Mouse (Mus musculus): ENCODE measurements at regions not wholly inside any gene's neighbourhood (a gene's known extent, or its start where the extent isn't known, plus 50 kb on each side); places are given as distances from the start of the nearest gene placed in this dataset.
"Not testable (repeated sequence)": the region's sequence is repeated elsewhere in the genome, so short reads cannot be mapped to it uniquely, and the experiment has no call there.

DNA sequence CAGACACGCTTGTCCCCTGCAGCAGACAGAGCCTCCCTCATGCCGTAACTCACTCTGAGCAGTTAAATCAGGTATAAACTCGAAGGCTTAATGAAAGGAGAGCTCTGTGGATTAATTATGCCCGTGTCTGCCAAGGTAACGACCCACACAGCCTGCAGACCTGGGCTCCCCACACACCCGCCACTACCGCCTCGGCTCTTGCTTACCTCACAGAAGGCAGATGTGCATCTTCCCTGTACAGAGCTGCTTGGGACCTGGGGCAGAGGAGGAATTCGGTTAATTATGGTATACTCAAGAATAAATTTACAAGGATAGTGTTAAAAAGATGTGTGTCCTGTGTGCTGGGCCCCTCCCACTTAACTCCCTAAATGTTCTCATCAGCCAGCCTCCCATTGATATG is 198.4 kb upstream of the Lrfn2 start:
- no peaks in the 10 kb centered on the region; the same call in 1 of the 2 replicates for H3K9me3 ChIP-seq (ENCODE audit: low read length)

DNA sequence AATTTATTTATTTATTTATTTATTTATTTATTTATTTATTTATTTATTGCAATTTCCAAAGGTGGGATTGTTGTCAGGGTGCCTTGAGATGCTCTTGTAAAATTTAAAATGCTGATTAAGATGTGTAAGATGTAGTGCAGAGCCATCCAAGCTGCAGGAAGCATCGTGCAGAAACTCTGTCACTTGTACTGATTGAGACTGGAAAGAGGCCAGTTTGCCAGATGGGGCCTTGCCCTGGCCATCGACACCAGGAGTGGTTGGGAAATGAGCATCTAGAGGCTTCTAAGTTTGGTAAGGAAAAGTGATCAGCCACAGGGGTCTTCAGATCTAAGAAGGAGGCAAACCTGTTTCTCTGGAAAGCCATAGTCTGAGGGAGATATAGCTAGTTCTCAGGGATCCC is 195.0 kb upstream of the Lrfn2 start:
- H3K4me3 ChIP-seq (replicated peaks; ENCODE audit: low read length); H3K36me3 ChIP-seq (ENCODE audit: insufficient read depth, low read length); H3K27me3 ChIP-seq (ENCODE audit: insufficient read depth, low read length); H3K9me3 ChIP-seq (ENCODE audit: low read length): not testable (repeated sequence)
- H3K4me1 ChIP-seq (replicated peaks; ENCODE audit: low read depth, low read length) = peaks cover 10% of the 10 kb centered on the region

More for the DNA sequence above, 198.4 kb upstream of the Lrfn2 start:
- H3K4me1 ChIP-seq (replicated peaks; ENCODE audit: low read depth, low read length) = peaks cover 7% of the 10 kb centered on the region
- no peaks in the 10 kb centered on the region for H3K27me3 ChIP-seq (ENCODE audit: insufficient read depth, low read length)
- no peaks in the 10 kb centered on the region for H3K36me3 ChIP-seq (ENCODE audit: insufficient read depth, low read length)
- TF ChIP-seq CTCF (conservative IDR thresholded peaks at IDR 0.05; ENCODE audit: low read length) (no peak), NANOG (IDR thresholded peaks at IDR 0.05; ENCODE audit: borderline replicate concordance, low read length) (no peak), POU5F1 (IDR thresholded peaks at IDR 0.05; ENCODE audit: borderline replicate concordance, low read length) (no peak)
- no peak overlapping the region for H3K4me3 ChIP-seq (replicated peaks; ENCODE audit: low read length)

GRCm38 (mm10) chr17:48738708-48739107 is 193.5 kb upstream of the Lrfn2 start:
- H3K4me1 ChIP-seq (replicated peaks; ENCODE audit: low read depth, low read length) = peaks cover 10% of the 10 kb centered on the region

DNA sequence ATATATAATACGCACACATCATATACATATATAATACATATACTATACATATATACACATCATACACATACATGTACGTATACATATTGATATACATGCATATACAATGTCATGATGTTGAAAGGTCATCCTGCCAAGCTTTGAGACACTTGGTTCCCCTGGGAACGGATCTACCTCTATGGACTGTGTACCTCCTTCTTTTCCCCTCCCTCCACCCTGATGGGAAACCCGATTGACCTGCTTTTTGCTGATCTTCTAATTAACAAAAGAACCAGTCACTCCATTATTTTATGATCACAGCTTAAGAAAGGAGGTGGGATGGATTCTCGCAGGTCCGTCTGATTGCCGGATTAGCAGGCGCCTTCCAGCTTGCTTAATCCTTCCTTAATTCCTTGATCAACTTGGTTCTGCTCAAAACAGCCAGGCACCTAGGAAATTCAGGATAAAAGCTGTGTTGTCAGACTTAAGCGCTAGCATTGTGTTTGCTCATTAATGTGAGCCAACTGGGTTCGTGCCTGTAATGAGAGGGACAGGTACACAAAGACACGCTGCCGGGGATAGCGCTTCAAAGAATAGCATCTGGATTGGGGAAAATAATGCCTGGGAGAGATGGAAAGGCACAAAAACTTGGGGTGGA is 189.3 kb upstream of the Lrfn2 start:
- no peaks in the 10 kb centered on the region for H3K27me3 ChIP-seq (ENCODE audit: insufficient read depth, low read length)
- peaks cover 7% of the 10 kb centered on the region; the same call in 1 of the 2 replicates for H3K9me3 ChIP-seq (ENCODE audit: low read length)
- TF ChIP-seq CTCF (conservative IDR thresholded peaks at IDR 0.05; ENCODE audit: low read length) (no peak), NANOG (IDR thresholded peaks at IDR 0.05; ENCODE audit: borderline replicate concordance, low read length) (no peak), POU5F1 (IDR thresholded peaks at IDR 0.05; ENCODE audit: borderline replicate concordance, low read length) (no peak)
- peaks cover 5% of the 10 kb centered on the region for H3K4me1 ChIP-seq (replicated peaks; ENCODE audit: low read depth, low read length)
- no peaks in the 10 kb centered on the region for H3K36me3 ChIP-seq (ENCODE audit: insufficient read depth, low read length)
- no peak overlapping the region for H3K4me3 ChIP-seq (replicated peaks; ENCODE audit: low read length)

More at GRCm38 (mm10) chr17:48738708-48739107, 193.5 kb upstream of the Lrfn2 start:
- no peaks in the 10 kb centered on the region for H3K27me3 ChIP-seq (ENCODE audit: insufficient read depth, low read length)
- peaks cover 3% of the 10 kb centered on the region; the same call in 1 of the 2 replicates for H3K9me3 ChIP-seq (ENCODE audit: low read length)
- no peak overlapping the region for H3K4me3 ChIP-seq (replicated peaks; ENCODE audit: low read length)
- TF ChIP-seq POU5F1 (IDR thresholded peaks at IDR 0.05; ENCODE audit: borderline replicate concordance, low read length) (no peak), NANOG (IDR thresholded peaks at IDR 0.05; ENCODE audit: borderline replicate concordance, low read length) (no peak), CTCF (conservative IDR thresholded peaks at IDR 0.05; ENCODE audit: low read length) (no peak)
- no peaks in the 10 kb centered on the region for H3K36me3 ChIP-seq (ENCODE audit: insufficient read depth, low read length)

- no peaks in the 10 kb centered on the region for H3K9me3 ChIP-seq (ENCODE audit: low read length)
- H3K4me3 ChIP-seq (replicated peaks; ENCODE audit: low read length) = no peak overlapping the region
- TF ChIP-seq POU5F1 (IDR thresholded peaks at IDR 0.05; ENCODE audit: borderline replicate concordance, low read length) = no peak
- no peak for TF ChIP-seq CTCF (conservative IDR thresholded peaks at IDR 0.05; ENCODE audit: low read length)
- no peak for TF ChIP-seq NANOG (IDR thresholded peaks at IDR 0.05; ENCODE audit: borderline replicate concordance, low read length)
- no peaks in the 10 kb centered on the region for H3K4me1 ChIP-seq (replicated peaks; ENCODE audit: low read depth, low read length)
- no peaks in the 10 kb centered on the region for H3K27me3 ChIP-seq (ENCODE audit: insufficient read depth, low read length)
- H3K36me3 ChIP-seq (ENCODE audit: insufficient read depth, low read length) = no peaks in the 10 kb centered on the region
Observed at GRCm38 (mm10) chr17:48770099-48770498, 162.1 kb upstream of the Lrfn2 start.

DNA sequence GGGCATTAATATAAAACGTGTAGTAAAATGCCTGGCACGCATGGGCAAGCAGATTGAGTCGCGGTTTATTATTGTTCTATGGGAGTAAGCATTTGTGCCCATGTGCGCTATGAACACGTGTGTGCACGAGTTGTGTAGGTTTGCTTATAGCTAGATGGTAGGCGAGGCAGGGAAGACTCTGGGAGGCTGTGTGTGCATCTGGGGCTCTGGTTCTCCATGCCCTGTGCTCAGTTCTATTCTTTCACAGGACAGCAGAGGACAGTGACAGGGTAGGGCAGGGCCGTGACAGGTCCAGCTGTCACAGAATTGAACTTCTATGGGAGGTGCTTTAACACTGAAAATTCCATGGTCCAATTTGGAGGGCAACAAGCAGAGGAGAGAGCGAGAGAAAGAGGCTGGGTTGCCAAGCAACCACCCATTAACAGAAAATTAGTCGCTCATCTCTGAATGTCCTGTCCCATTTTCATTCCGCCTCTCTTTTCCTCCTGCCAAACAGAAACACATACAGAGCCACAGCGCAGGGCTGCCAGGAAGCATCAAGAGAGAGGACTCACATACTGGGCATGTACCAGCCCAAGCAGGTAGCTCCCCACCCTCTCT is 160.4 kb upstream of the Lrfn2 start:
- TF ChIP-seq CTCF (conservative IDR thresholded peaks at IDR 0.05; ENCODE audit: low read length) = no peak
- TF ChIP-seq POU5F1 (IDR thresholded peaks at IDR 0.05; ENCODE audit: borderline replicate concordance, low read length) = no peak
- TF ChIP-seq NANOG (IDR thresholded peaks at IDR 0.05; ENCODE audit: borderline replicate concordance, low read length) = no peak
- no peaks in the 10 kb centered on the region for H3K4me1 ChIP-seq (replicated peaks; ENCODE audit: low read depth, low read length)
- H3K4me3 ChIP-seq (replicated peaks; ENCODE audit: low read length) = no peak overlapping the region
- H3K27me3 ChIP-seq (ENCODE audit: insufficient read depth, low read length) = no peaks in the 10 kb centered on the region
- H3K9me3 ChIP-seq (ENCODE audit: low read length) = no peaks in the 10 kb centered on the region
- no peaks in the 10 kb centered on the region for H3K36me3 ChIP-seq (ENCODE audit: insufficient read depth, low read length)

- no peaks in the 10 kb centered on the region for H3K36me3 ChIP-seq (ENCODE audit: insufficient read depth, low read length)
- H3K4me3 ChIP-seq (replicated peaks; ENCODE audit: low read length) = no peak overlapping the region
- no peak for TF ChIP-seq NANOG (IDR thresholded peaks at IDR 0.05; ENCODE audit: borderline replicate concordance, low read length)
- TF ChIP-seq CTCF (conservative IDR thresholded peaks at IDR 0.05; ENCODE audit: low read length) = no peak
- no peak for TF ChIP-seq POU5F1 (IDR thresholded peaks at IDR 0.05; ENCODE audit: borderline replicate concordance, low read length)
- no peaks in the 10 kb centered on the region for H3K9me3 ChIP-seq (ENCODE audit: low read length)
- H3K4me1 ChIP-seq (replicated peaks; ENCODE audit: low read depth, low read length) = no peaks in the 10 kb centered on the region
- H3K27me3 ChIP-seq (ENCODE audit: insufficient read depth, low read length) = no peaks in the 10 kb centered on the region
Observed at GRCm38 (mm10) chr17:48774172-48774890, 157.8 kb upstream of the Lrfn2 start.

DNA sequence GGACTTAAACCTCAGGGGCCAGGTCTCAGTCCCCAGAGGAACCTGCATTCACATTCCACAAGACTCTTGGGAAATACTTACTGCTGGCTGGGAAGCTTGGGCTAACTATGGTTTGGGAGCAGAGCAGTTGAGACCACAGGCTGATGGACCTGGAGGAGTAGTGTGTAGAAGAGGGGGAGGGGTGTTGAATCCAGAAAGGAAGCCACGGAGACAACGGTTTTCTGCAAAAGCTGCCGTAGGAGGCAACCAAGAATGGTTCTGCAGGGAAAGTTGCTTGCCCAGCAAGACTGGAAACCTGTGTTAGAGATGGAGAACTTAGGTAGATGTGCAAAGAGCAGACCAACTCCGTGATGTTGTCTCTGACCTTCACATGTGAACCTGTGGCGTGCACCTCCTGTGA is 156.7 kb upstream of the Lrfn2 start:
- H3K36me3 ChIP-seq (ENCODE audit: insufficient read depth, low read length) = no peaks in the 10 kb centered on the region
- no peak overlapping the region for H3K4me3 ChIP-seq (replicated peaks; ENCODE audit: low read length)
- H3K4me1 ChIP-seq (replicated peaks; ENCODE audit: low read depth, low read length) = no peaks in the 10 kb centered on the region
- TF ChIP-seq NANOG (IDR thresholded peaks at IDR 0.05; ENCODE audit: borderline replicate concordance, low read length) = no peak
- no peak for TF ChIP-seq CTCF (conservative IDR thresholded peaks at IDR 0.05; ENCODE audit: low read length)
- TF ChIP-seq POU5F1 (IDR thresholded peaks at IDR 0.05; ENCODE audit: borderline replicate concordance, low read length) = no peak
- H3K9me3 ChIP-seq (ENCODE audit: low read length) = no peaks in the 10 kb centered on the region
- H3K27me3 ChIP-seq (ENCODE audit: insufficient read depth, low read length) = 0 out of 2 replicates have a peak, but pooled peaks cover 2% of the 10 kb centered on the region
